Mouse (Mus musculus) gastrocnemius, postnatal 4 days (tissue): ENCODE results near the gene 6030498E09Rik. TPM values are rescaled to one million over a fixed set of nuclear protein-coding genes. Genes with fewer than 3 reads are reported as not detected.

Source experiments
- DNase-seq, 2 experiments: peaks; one replicate each; pipeline ENCODE4 v3.0.0; 2021 to 2022; ENCODE audit warnings: low spot score in 2 of 2, mixed read lengths in 2 of 2
- long read RNA-seq, 2 experiments: library from polyadenylated mRNA; stranded (forward); transcript quantifications; one replicate each; pipeline ENCODE4 v2.0.0; 2021
- microRNA-seq: library from miRNA; unstranded; fragments of <30 nt; microRNA quantifications from one replicate; pipeline ENCODE4 v1.2.0, GENCODE M21; 2021
- total RNA-seq, 2 experiments: library from RNA; stranded (reverse); gene quantifications; 2 replicates each; pipeline ENCODE4 v1.2.3; 2021

6030498E09Rik gene
- not detected for total RNA-seq
- long read RNA-seq, experiment 1 = 0 reads
- long read RNA-seq, experiment 2 = 0 reads

- no peak for DNase-seq
Observed at GRCm38 (mm10) chrX:38772478-38772877, at the start of gene 6030498E09Rik. 6030498E09Rik (plus strand) TSS chrX:38772671.

DNA sequence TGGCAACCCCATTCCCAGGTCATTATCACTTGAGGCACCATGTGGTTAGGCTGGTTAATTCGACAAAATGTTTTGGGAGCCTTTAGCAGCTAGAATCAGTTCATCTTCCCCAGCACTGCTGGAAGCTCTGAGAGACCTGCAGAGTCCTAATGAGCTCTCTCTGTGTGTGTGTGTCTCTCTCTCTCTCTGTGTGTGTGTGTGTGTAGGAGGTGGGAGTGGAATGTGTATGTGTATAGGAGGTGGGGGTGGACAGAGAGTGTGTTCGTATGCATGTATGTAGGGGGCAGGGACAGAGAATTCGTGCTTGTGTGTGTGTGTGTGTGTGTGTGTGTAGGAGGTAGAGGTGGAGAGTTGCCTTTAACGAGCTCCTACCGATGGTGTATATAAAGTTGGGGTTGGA is 42.4 kb upstream of the 6030498E09Rik start:
- DNase-seq = no peak

DNA sequence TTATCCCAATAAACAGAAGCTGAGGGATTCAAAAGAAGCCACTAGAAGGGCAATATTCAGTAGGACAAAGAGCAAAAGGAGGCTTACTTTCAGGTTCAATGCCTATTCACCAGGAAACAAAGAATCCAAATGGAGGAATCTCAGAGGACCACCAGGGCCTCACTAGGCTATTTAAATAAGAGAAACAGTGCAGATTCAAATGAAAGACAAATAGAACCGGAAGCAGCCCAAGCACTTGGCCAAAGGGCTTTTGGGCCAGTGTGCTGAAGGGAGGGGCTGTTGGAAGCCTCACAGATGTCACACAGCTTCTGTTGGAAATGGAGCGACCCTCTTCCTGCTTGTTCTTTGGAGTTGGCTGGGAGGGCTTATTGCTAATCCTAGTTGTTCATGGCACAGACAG is 41.8 kb upstream of the 6030498E09Rik start:
- no peak for DNase-seq

DNA sequence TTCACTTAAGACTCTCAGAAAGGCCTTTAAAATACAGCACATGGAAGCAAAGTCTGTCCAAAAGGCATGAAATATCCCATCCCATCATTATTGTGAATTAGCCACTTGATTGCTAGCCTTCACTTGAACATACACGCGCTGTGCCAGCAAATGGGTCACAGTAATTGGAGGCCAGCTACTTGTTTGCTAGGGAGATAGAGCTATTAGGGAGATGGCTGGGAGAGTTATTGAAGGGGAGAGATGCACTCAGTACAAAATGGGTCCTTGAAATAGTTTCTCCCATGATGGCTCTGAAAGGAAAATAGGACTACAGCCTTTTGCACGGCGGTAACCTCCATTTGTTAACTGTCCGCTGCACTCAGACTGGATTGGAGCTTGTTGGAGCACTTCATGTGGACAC is 38.8 kb upstream of the 6030498E09Rik start:
- no peak for DNase-seq

DNA sequence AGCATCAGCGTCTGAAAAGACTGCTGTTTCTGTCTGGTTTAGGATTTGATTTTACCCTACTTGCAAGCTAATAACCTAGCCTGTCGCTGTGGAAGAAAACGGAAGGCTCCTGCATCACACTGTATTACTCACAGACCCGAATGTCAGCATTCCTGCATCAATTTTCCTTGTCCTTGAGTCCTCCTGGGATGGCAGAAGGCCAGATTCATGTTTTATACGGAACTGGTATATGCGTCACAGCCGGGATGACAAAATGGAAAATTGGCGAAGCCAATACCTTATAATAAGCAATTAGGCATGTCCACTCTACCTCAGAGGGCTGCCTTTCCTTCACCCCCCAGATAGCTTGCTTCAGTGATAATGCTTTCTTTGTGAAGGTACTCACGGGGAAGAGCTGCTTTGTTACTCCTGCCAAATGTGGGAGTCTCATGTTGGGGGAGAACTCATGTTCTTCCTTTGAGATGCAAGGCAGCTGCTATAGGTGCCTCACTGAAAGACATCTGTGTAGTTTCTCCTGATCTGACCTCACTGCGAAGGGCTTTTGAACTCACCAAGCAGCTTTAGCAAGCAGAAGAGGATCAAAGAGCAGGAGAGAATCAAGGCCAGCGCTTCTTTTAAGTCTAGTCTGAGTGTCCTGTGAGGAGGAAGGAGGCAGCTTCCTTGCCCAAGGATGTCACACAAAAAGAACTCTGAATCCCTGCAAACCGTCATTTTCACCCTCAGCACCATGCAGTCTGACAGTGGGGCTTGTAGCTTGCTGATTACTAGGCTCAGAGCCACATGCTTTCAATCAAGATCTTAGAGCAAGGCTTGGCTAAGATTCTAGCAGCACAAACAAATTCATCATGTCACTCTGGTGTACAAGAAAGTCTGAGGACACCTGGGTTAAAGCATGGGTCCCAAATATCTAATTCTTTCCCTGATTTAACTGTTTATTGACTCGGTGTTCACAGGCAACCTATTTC is 37.3 kb upstream of the 6030498E09Rik start:
- no peak for DNase-seq

DNA sequence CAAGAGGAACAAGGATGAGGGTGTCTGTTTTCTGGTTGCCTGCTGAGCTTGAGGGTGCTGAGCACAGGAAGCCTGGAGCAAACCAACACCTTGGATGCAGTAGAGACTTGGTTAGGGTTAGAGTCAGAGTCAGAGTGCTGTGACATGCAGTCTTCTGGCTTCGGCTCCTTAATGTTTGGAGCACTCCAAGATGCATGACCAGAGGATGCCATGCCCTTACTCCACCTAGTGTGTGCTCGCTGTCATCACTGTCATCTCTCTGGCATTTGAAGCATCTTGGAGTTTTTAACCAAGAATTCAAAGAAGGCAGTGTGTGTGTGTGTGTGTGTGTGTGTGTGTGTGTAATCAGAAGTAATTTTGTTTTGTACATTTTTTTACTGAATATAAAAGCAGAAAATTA is 1.0 kb upstream of the 6030498E09Rik start:
- DNase-seq = peak in 1 of 2 experiments; percentile 5

DNA sequence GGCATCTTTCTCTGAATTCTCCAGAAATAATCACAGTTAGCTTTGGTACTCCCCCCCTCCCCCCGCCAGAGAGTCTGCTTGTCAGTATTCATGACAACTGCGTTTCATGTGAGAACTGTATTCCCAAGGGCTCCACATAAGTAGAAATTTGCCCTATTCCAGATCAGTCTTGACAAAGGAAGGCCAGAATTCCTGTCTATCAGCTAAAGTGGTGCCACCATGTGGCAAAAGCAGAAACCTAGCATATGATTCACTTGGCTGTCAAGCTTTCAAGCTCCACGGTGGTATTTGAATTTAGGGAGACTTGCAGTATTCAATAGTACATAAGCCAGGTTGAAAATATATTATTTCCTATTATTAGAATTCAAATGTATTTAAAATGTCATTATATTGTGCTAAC is 585 bp upstream of the 6030498E09Rik start:
- DNase-seq = no peak

- DNase-seq = no peak
Observed at GRCm38 (mm10) chrX:38794373-38794772, 21.9 kb downstream of the 6030498E09Rik start.

DNA sequence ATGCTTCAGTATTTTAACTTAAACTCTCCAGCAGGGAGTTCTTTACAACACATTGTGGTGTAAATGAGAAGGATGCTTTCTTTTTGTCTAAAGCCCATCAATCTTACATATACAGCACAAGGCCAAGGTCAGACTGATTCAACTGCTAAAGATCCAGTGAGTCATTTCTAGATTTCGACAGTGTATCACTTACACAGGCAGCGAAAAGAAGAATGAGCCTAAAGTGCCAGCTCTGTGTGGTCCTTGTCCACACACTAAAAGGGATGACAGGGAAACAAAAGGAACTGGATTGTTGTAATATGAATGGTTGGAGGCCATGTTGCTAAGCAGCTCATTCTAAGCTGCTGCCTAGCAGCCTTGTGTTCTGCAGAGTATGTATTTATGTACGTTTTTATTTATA is 41.5 kb downstream of the 6030498E09Rik start:
- DNase-seq = no peak

- DNase-seq = no peak
Observed at GRCm38 (mm10) chrX:38816841-38817240, 44.4 kb downstream of the 6030498E09Rik start.

GRCm38 (mm10) chrX:38958571-38958970 is 186.1 kb downstream of the 6030498E09Rik start:
- DNase-seq = no peak

- no peak for DNase-seq
Observed at GRCm38 (mm10) chrX:38996265-38996664, 223.8 kb downstream of the 6030498E09Rik start.

Small RNA genes within 50 kb of the gene (microRNA-seq; reads per million reads assigned to microRNA genes)
- not detected for gene Gm25642

Other genes starting within 250 kb of the 6030498E09Rik start
- 10 to 100 TPM; 19.8 to 21.2 TPM for gene Cul4b, start 196.5 kb upstream of the 6030498E09Rik start, total RNA-seq
- 10 to 100 TPM; 38.4 to 45.0 TPM for gene Mcts1, start 172.1 kb upstream of the 6030498E09Rik start, total RNA-seq
- 10 to 100 TPM; 14.5 to 14.6 TPM for gene C1galt1c1, start 137.6 kb upstream of the 6030498E09Rik start, total RNA-seq